Mouse (Mus musculus): Measurements from ENCODE around the gene Rnaseh2b.

GRCm38 (mm10) chr14:62254371-62254770, 38.0 kb upstream of the Rnaseh2b start:
- TF ChIP-seq USF1 (IDR thresholded peaks at IDR 0.05; ENCODE audit: low read depth) (peak; percentile 39), CTCF (IDR thresholded peaks at IDR 0.05; ENCODE audit: control insufficient read depth, insufficient read depth, insufficient read length) (no peak), MYOD1 (IDR thresholded peaks at IDR 0.05; ENCODE audit: control insufficient read depth, insufficient read length, low read depth) (no peak), CEBPB (IDR thresholded peaks at IDR 0.05; ENCODE audit: low read depth) (no peak), MAX (IDR thresholded peaks at IDR 0.05) (no peak), FOSL1 (IDR thresholded peaks at IDR 0.05; ENCODE audit: insufficient read depth, low read length, poor library complexity, severe bottlenecking) (no peak)

All from C2C12 (cell line).